In the genomic region with DNA sequence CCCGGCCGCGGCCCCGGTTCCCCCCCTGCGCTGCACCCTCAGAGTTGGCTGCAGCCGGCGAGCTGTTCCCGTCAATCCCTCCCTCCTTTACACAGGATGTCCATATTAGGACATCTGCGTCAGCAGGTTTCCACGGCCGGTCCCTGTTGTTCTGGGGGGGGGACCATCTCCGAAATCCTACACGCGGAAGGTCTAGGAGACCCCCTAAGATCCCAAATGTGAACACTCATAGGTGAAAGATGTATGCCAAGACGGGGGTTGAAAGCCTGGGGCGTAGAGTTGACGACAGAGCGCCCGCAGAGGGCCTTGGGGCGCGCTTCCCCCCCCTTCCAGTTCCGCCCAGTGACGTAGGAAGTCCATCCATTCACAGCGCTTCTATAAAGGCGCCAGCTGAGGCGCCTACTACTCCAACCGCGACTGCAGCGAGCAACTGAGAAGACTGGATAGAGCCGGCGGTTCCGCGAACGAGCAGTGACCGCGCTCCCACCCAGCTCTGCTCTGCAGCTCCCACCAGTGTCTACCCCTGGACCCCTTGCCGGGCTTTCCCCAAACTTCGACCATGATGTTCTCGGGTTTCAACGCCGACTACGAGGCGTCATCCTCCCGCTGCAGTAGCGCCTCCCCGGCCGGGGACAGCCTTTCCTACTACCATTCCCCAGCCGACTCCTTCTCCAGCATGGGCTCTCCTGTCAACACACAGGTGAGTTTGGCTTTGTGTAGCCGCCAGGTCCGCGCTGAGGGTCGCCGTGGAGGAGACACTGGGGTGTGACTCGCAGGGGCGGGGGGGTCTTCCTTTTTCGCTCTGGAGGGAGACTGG, we compare ENCODE assay signal across 8 mouse cellular contexts. TPM values are rescaled to one million over a fixed set of nuclear protein-coding genes. Genes with fewer than 3 reads are reported as not detected.
A peak's percentile ranks its signal among the peaks of the same experiment; 100 is the strongest.
DNase-seq lines count a peak whose midpoint lies in the region; ATAC-seq and TF ChIP-seq lines count a peak whose summit lies in the region.

A gene (plus strand): TSS at position 410 of the 817 bp plus-strand sequence.

- peaks cover 14% of the 10 kb centered on the region for H3K4me1 ChIP-seq in hindbrain, postnatal 0 days (ENCODE audit: insufficient read depth, low read length)

- intact Hi-C loops in gastrocnemius, adult 2 months (cut with DNase I), result loop anchor here (2.0 kb wide), 1 partner anchor 37 kb away; no protein-coding TSS in a partner anchor
- intact Hi-C loops in left cerebral cortex, adult 2 months (cut with DNase I), result loop anchor here (1.0 to 2.0 kb wide), 4 partner anchors 13 to 99 kb away; a partner anchor contains a TSS

- H3K27ac ChIP-seq in gastrocnemius, adult 2 months, result peak within 1 kb of the TSS; percentile 100
- peak within 1 kb of the TSS; percentile 72 for H3K27ac ChIP-seq in hindbrain, postnatal 0 days
- peak within 1 kb of the TSS; percentile 93 for H3K27ac ChIP-seq in left cerebral cortex, adult 2 months

- H3K27me3 ChIP-seq in hindbrain, postnatal 0 days (ENCODE audit: insufficient read depth, low read length), result peaks cover 11% of the 10 kb centered on the region

- H3K9me3 ChIP-seq in hindbrain, postnatal 0 days (ENCODE audit: low read length), result no peaks in the 10 kb centered on the region

- TF ChIP-seq CTCF in gastrocnemius, adult 2 months (IDR thresholded peaks at IDR 0.05), result 0 out of 2 replicates have a peak, but pooled peaks have one; percentile 8
- TF ChIP-seq CTCF in hindbrain, postnatal 0 days (IDR thresholded peaks at IDR 0.05; ENCODE audit: low read depth), result peak; percentile 23
- TF ChIP-seq CTCF in left cerebral cortex, adult 2 months (IDR thresholded peaks at IDR 0.05), result no peak

- under 1% methylated on average over 54 of the region's 56 CpGs for WGBS in hindbrain, postnatal 0 days

- peak within 1 kb of the TSS; percentile 37 for H3K9ac ChIP-seq in hindbrain, postnatal 0 days (replicated peaks; ENCODE audit: low read length)

- peak within 1 kb of the TSS; percentile 90 for H3K4me3 ChIP-seq in gastrocnemius, adult 2 months
- peak within 1 kb of the TSS; percentile 55 for H3K4me3 ChIP-seq in hindbrain, postnatal 0 days (ENCODE audit: low read length)
- peak within 1 kb of the TSS; percentile 60 for H3K4me3 ChIP-seq in left cerebral cortex, adult 2 months

- peak; percentile 94 for ATAC-seq in hindbrain, postnatal 0 days
- ATAC-seq in megakaryocyte, adult 5-6 weeks (ENCODE audit: poor library complexity, severe bottlenecking), result peak; percentile 58

- peak within 1 kb of the TSS; percentile 91 for H3K4me2 ChIP-seq in hindbrain, postnatal 0 days (ENCODE audit: low read depth, low read length)

- peak; percentile 90 for DNase-seq in ZHBTc4 (ENCODE audit: low read depth, low spot score)
- peak; percentile 68 to 79 for DNase-seq in cerebellum, postnatal 4 days (ENCODE audit: low spot score in 2 of 2)
- peak; percentile 92 for DNase-seq in gastrocnemius, adult 2 months
- DNase-seq in hindbrain, postnatal 0 days (ENCODE audit: low spot score), result peak; percentile 92
- peak; percentile 85 to 86 for DNase-seq in left cerebral cortex, adult 2 months (ENCODE audit: extremely low spot score in 1 of 2, low spot score in 2 of 2)
- DNase-seq in right cerebral cortex, adult 18-20 months, result peak; percentile 87
- DNase-seq in urinary bladder, postnatal 10 days (ENCODE audit: low spot score), result peak; percentile 82

- no peaks in the 10 kb centered on the region for H3K36me3 ChIP-seq in hindbrain, postnatal 0 days (ENCODE audit: insufficient read depth, low read length)

RNA-seq across cellular contexts. Expression of the gene that starts here (rescaled TPM):
- 1 to 10 TPM; 3.6 to 8.7 TPM for total RNA-seq in gastrocnemius, adult 2 months (2021)
- 20.7 and 23.4 TPM in 2 replicates for total RNA-seq in hindbrain, postnatal 0 days (2014; rRNA removed)
- 12.1 and 13.5 TPM in 2 replicates for polyA plus RNA-seq in hindbrain, postnatal 0 days (2015; fragmentation: Nextera tagmentation; extraction: Ambion mirVana)
- 10 to 100 TPM; 56.9 to 88.9 TPM for total RNA-seq in left cerebral cortex, adult 2 months (2021)
- total RNA-seq in megakaryocyte, adult 5-6 weeks (2015), result 468 and 475 TPM in 2 replicates
- 389 and 431 TPM in 2 replicates for total RNA-seq in megakaryocyte, adult 5-6 weeks (2017)

Comparison
In these comparisons a context has a peak if more than half of its experiments do, and no peak if none do; other contexts are left out.
1. Peak in every context shown above with its lines: DNase-seq, ATAC-seq, H3K4me3 ChIP-seq and H3K27ac ChIP-seq.
2. RNA of the gene that starts here (total RNA-seq): 389 to 475 TPM in megakaryocyte, adult 5-6 weeks; 56.9 to 88.9 TPM in left cerebral cortex, adult 2 months, 20.7 to 23.4 TPM in hindbrain, postnatal 0 days and 3.6 to 8.7 TPM in gastrocnemius, adult 2 months; every median in the first group is over 4 times any median in the second.